Mouse (Mus musculus) hindbrain, embryonic 14.5 days (tissue): ENCODE data around the gene Camk1. TPM values are rescaled to one million over a fixed set of nuclear protein-coding genes. Genes with fewer than 3 reads are reported as not detected.

Source experiments
- ATAC-seq: fragments of 200-750 bp; cut with Nextera tagmentation; 2 replicates; pipeline ENCODE4 v1.8.0; 2017; ENCODE audit warnings: moderate number of reproducible peaks, mild to moderate bottlenecking, moderate TSS enrichment, moderate library complexity; ENCODE audit not compliant: low FRiP score
- DNase-seq: peaks from one replicate; pipeline ENCODE4 v3.0.0-alpha.2; 2015; ENCODE audit warnings: low spot score
- H3K27ac ChIP-seq: fragments of 300-500 bp; sonication (generic); 2 replicates; pipeline ENCODE4 v1.5.1; 2014; ENCODE audit warnings: mild to moderate bottlenecking, moderate library complexity
- H3K27me3 ChIP-seq: fragments of 300-500 bp; sonication (generic); 2 replicates; pipeline ENCODE4 v1.6.1; 2014; ENCODE audit warnings: mild to moderate bottlenecking, low read length, mixed read lengths; ENCODE audit not compliant: control insufficient read depth, insufficient read depth
- H3K36me3 ChIP-seq: fragments of 300-500 bp; sonication (generic); replicated peaks from 2 replicates; pipeline ENCODE4 v1.6.1; 2014; ENCODE audit not compliant: control insufficient read depth, insufficient read depth
- H3K4me1 ChIP-seq: fragments of 300-500 bp; sonication (generic); replicated peaks from 2 replicates; pipeline ENCODE4 v1.6.1; 2014; ENCODE audit warnings: antibody characterized with exemption, low read length, mixed read lengths; ENCODE audit not compliant: control insufficient read depth, insufficient read depth
- H3K4me2 ChIP-seq: fragments of 300-500 bp; sonication (generic); replicated peaks from 2 replicates; pipeline ENCODE4 v1.6.1; 2014; ENCODE audit warnings: mild to moderate bottlenecking, moderate library complexity
- H3K4me3 ChIP-seq: fragments of 300-500 bp; sonication (generic); replicated peaks from 2 replicates; pipeline ENCODE4 v1.5.1; 2014; ENCODE audit warnings: mild to moderate bottlenecking, low read length
- H3K9ac ChIP-seq: fragments of 300-500 bp; sonication (generic); 2 replicates; pipeline ENCODE4 v1.6.1; 2014
- H3K9me3 ChIP-seq: fragments of 300-500 bp; sonication (generic); 2 replicates; pipeline ENCODE4 v1.6.1; 2016; ENCODE audit warnings: low read length; ENCODE audit not compliant: control insufficient read depth
- WGBS: fragments of 180-500 bp; shearing (Covaris S2); extraction: QIAGEN DNeasy Blood & Tissue Kit; methylation state at CpG from one replicate; pipeline ENCODE4 v1.1.7; 2014; 5-methylcytosine and 5-hydroxymethylcytosine counted together
- polyA plus RNA-seq: library from polyadenylated mRNA; unstranded; fragments of >200 nt; fragmentation: Nextera tagmentation; extraction: Ambion mirVana; gene quantifications from 2 replicates; pipeline ENCODE4 v1.2.1, GENCODE M21; 2014

The Camk1 gene
- polyA plus RNA-seq, 1 experiment from 2014 or later = 111 TPM

- 94% methylated on average over 1 of the region's 1 CpGs for WGBS
- peaks cover 32% of the 10 kb centered on the region for H3K36me3 ChIP-seq
- H3K27me3 ChIP-seq = no peaks in the 10 kb centered on the region
- H3K4me2 ChIP-seq = no peak overlapping the region
- no peak overlapping the region for H3K4me3 ChIP-seq
- no peaks in the 10 kb centered on the region for H3K9me3 ChIP-seq
- H3K4me1 ChIP-seq = peaks cover 15% of the 10 kb centered on the region; the same call in 1 of the 2 replicates
- DNase-seq = no peak
- no peak for ATAC-seq
- no peak overlapping the region for H3K9ac ChIP-seq
- no peak overlapping the region for H3K27ac ChIP-seq
Measured at GRCm38 (mm10) chr6:113329396-113329795, 14.4 kb downstream of the Camk1 start.

- Histone ChIP-seq H3K4me2 (peak within 1 kb of the TSS; percentile 66), H3K4me1 (peaks cover 12% of the 10 kb centered on the region; the same call in 1 of the 2 replicates), H3K36me3 (peaks cover 42% of the 10 kb centered on the region), H3K9me3 (no peaks in the 10 kb centered on the region), H3K4me3 (peak within 1 kb of the TSS; percentile 50), H3K9ac (peak within 1 kb of the TSS; percentile 57), H3K27me3 (no peaks in the 10 kb centered on the region), H3K27ac (peak within 1 kb of the TSS; percentile 81)
- ATAC-seq (peak; percentile 99), DNase-seq (peak; percentile 95)
- under 1% methylated on average over 51 of the region's 52 CpGs for WGBS
Measured at GRCm38 (mm10) chr6:113326533-113327315, 17.1 kb downstream of the Camk1 start, which contains the start of gene Ogg1. Gene Ogg1, plus strand, starts transcription at chr6:113326972.

GRCm38 (mm10) chr6:113315972-113316371 lies 27.8 kb downstream of the Camk1 start:
- Histone ChIP-seq H3K4me3 (no peak overlapping the region), H3K4me2 (no peak overlapping the region), H3K9me3 (no peaks in the 10 kb centered on the region), H3K4me1 (no peaks in the 10 kb centered on the region), H3K27ac (no peak overlapping the region), H3K9ac (no peak overlapping the region), H3K27me3 (no peaks in the 10 kb centered on the region), H3K36me3 (peaks cover 95% of the 10 kb centered on the region)
- no peak for DNase-seq
- no peak for ATAC-seq
- over 99% methylated on average over 3 of the region's 3 CpGs for whole genome bisulfite sequencing

GRCm38 (mm10) chr6:113308141-113308540 lies 35.6 kb downstream of the Camk1 start:
- H3K36me3 ChIP-seq = peaks cover 31% of the 10 kb centered on the region
- H3K9ac ChIP-seq = peak overlapping the region; percentile 95
- DNase-seq (no peak), ATAC-seq (no peak)
- peak overlapping the region; percentile 92 for H3K4me2 ChIP-seq
- H3K9me3 ChIP-seq = no peaks in the 10 kb centered on the region
- no peak overlapping the region for H3K27ac ChIP-seq
- H3K27me3 ChIP-seq = no peaks in the 10 kb centered on the region
- H3K4me3 ChIP-seq = peak overlapping the region; percentile 96
- 26% methylated on average over 5 of the region's 5 CpGs for WGBS
- peaks cover 21% of the 10 kb centered on the region for H3K4me1 ChIP-seq

- no peak for ATAC-seq
- under 1% methylated on average over 28 of the region's 34 CpGs for WGBS
- peak overlapping the region; percentile 95 for H3K9ac ChIP-seq
- peaks cover 21% of the 10 kb centered on the region for H3K4me1 ChIP-seq
- peak overlapping the region; percentile 99 for H3K27ac ChIP-seq
- H3K36me3 ChIP-seq = peaks cover 26% of the 10 kb centered on the region
- H3K4me3 ChIP-seq = peak overlapping the region; percentile 96
- no peak for DNase-seq
- H3K9me3 ChIP-seq = no peaks in the 10 kb centered on the region
- H3K27me3 ChIP-seq = no peaks in the 10 kb centered on the region
- peak overlapping the region; percentile 92 for H3K4me2 ChIP-seq
Measured at GRCm38 (mm10) chr6:113307481-113308121, 36.2 kb downstream of the Camk1 start.

GRCm38 (mm10) chr6:113306986-113307349 lies 36.8 kb downstream of the Camk1 start, which contains the start of gene Brpf1:
Gene Brpf1, plus strand, starts transcription at chr6:113307137.
- H3K4me3 ChIP-seq = peak within 1 kb of the TSS; percentile 96

GRCm38 (mm10) chr6:113306322-113306985 lies 37.3 kb downstream of the Camk1 start:
- peak overlapping the region; percentile 99 for H3K27ac ChIP-seq
- peaks cover 17% of the 10 kb centered on the region for H3K36me3 ChIP-seq
- H3K4me3 ChIP-seq = peak overlapping the region; percentile 96
- H3K4me2 ChIP-seq = peak overlapping the region; percentile 92
- peak overlapping the region; percentile 95 for H3K9ac ChIP-seq
- no peaks in the 10 kb centered on the region for H3K9me3 ChIP-seq
- H3K27me3 ChIP-seq = no peaks in the 10 kb centered on the region
- peak; percentile 95 for DNase-seq
- WGBS = under 1% methylated on average over 50 of the region's 50 CpGs
- peaks cover 21% of the 10 kb centered on the region for H3K4me1 ChIP-seq
- peak; percentile 97 for ATAC-seq

More at GRCm38 (mm10) chr6:113306986-113307349, 36.8 kb downstream of the Camk1 start, which contains the start of gene Brpf1:
- Histone ChIP-seq H3K36me3 (peaks cover 19% of the 10 kb centered on the region), H3K4me1 (peaks cover 21% of the 10 kb centered on the region), H3K27me3 (no peaks in the 10 kb centered on the region), H3K9me3 (no peaks in the 10 kb centered on the region), H3K9ac (peak within 1 kb of the TSS; percentile 95), H3K4me2 (peak within 1 kb of the TSS; percentile 92), H3K27ac (peak within 1 kb of the TSS; percentile 99)
- peak; percentile 61 for ATAC-seq
- DNase-seq = no peak
- WGBS = under 1% methylated on average over 32 of the region's 32 CpGs

GRCm38 (mm10) chr6:113302258-113302657 lies 41.5 kb downstream of the Camk1 start:
- Histone ChIP-seq H3K9ac (no peak overlapping the region), H3K4me3 (no peak overlapping the region), H3K9me3 (no peaks in the 10 kb centered on the region), H3K27ac (no peak overlapping the region), H3K27me3 (no peaks in the 10 kb centered on the region), H3K4me2 (no peak overlapping the region), H3K36me3 (no peaks in the 10 kb centered on the region), H3K4me1 (peaks cover 8% of the 10 kb centered on the region; the same call in 1 of the 2 replicates)
- 32% methylated on average over 3 of the region's 3 CpGs for WGBS
- ATAC-seq (no peak), DNase-seq (peak; percentile 56)

- Histone ChIP-seq H3K9me3 (no peaks in the 10 kb centered on the region), H3K4me1 (peaks cover 8% of the 10 kb centered on the region; the same call in 1 of the 2 replicates), H3K4me2 (no peak overlapping the region), H3K4me3 (no peak overlapping the region), H3K36me3 (no peaks in the 10 kb centered on the region), H3K9ac (no peak overlapping the region), H3K27ac (no peak overlapping the region), H3K27me3 (no peaks in the 10 kb centered on the region)
- DNase-seq (no peak), ATAC-seq (no peak)
- WGBS = 87% methylated on average over 5 of the region's 5 CpGs
Measured at GRCm38 (mm10) chr6:113301350-113301749, 42.4 kb downstream of the Camk1 start.
